In the genomic region with DNA sequence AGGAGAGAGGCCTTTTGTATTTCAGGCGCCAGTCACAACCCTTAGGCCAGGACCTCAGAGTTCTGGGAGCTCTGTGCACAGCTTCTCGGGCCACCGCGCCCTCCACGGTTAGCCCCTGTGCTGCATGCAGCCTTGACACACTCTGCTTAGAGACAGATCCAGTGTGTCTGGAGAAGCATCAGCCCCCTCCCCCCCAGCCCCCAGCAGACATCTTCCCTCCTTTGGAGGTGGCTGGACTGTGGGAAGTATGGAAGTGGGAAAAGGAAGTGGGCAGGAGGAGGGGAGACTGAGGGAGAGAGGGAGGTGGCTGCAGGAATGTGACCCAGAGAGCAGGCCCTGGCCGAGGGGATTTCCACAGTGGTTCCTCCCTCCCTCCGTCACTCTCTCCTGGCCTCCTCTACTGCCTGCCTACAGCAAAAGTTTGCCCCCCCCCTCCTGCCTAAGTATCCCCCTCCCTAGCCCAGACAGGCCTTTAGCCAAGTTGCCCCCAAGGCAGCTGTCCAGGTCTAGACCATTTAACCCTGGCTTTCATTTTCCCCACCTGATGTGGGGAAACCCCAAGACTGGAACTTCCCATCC, we compare ENCODE assay signal across 9 mouse cellular contexts. TPM values are rescaled to one million over a fixed set of nuclear protein-coding genes. Genes with fewer than 3 reads are reported as not detected.
DNase-seq lines count a peak whose midpoint lies in the region; ATAC-seq and TF ChIP-seq lines count a peak whose summit lies in the region.
"Had no signal": no experiment of that assay in that cellular context is flagged by ENCODE, and none has a peak within 500 bp of the region (broad histone marks: within the 10 kb centered on the region; RNA-seq: fewer than 3 reads in every experiment).

No protein-coding gene starts in this region.

- TF ChIP-seq EP300 in liver, postnatal 0 days (IDR thresholded peaks at IDR 0.05; ENCODE audit: low read depth), result no peak

- H3K4me3 ChIP-seq in hindbrain, embryonic 10.5 days, result peak overlapping the region; percentile 60; the same call in 1 of the 2 replicates
- H3K4me3 ChIP-seq in hindbrain, embryonic 14.5 days (replicated peaks; ENCODE audit: low read length), result no peak overlapping the region
- no peak overlapping the region for H3K4me3 ChIP-seq in embryonic facial prominence, embryonic 12.5 days
- peak overlapping the region; percentile 63 for H3K4me3 ChIP-seq in liver, postnatal 0 days (ENCODE audit: low read depth, low read length)

- peaks cover 44% of the 10 kb centered on the region for H3K4me1 ChIP-seq in hindbrain, embryonic 10.5 days (replicated peaks)
- peaks cover 4% of the 10 kb centered on the region for H3K4me1 ChIP-seq in hindbrain, embryonic 14.5 days (replicated peaks; ENCODE audit: control insufficient read depth, insufficient read depth, low read length)
- H3K4me1 ChIP-seq in embryonic facial prominence, embryonic 12.5 days, result peaks cover 14% of the 10 kb centered on the region
- H3K4me1 ChIP-seq in liver, postnatal 0 days (ENCODE audit: insufficient read depth), result peaks cover 16% of the 10 kb centered on the region

- peaks cover 42% of the 10 kb centered on the region for H3K27me3 ChIP-seq in hindbrain, embryonic 10.5 days (ENCODE audit: insufficient read depth, poor library complexity, severe bottlenecking)
- no peaks in the 10 kb centered on the region for H3K27me3 ChIP-seq in hindbrain, embryonic 14.5 days (ENCODE audit: control insufficient read depth, insufficient read depth, low read length)
- H3K27me3 ChIP-seq in embryonic facial prominence, embryonic 12.5 days, result peaks cover 18% of the 10 kb centered on the region
- H3K27me3 ChIP-seq in liver, postnatal 0 days (ENCODE audit: insufficient read depth, low read length), result peaks cover 6% of the 10 kb centered on the region; the same call in 1 of the 2 replicates

- H3K4me2 ChIP-seq in hindbrain, embryonic 14.5 days (replicated peaks), result no peak overlapping the region
- no peak overlapping the region; the same call in 1 of the 2 replicates for H3K4me2 ChIP-seq in embryonic facial prominence, embryonic 12.5 days (replicated peaks)
- H3K4me2 ChIP-seq in liver, postnatal 0 days (ENCODE audit: low read depth, low read length), result peak overlapping the region; percentile 93

- DNase-seq in hindbrain, embryonic 10.5 days (ENCODE audit: low spot score), result no peak
- no peak for DNase-seq in hindbrain, embryonic 14.5 days (ENCODE audit: low spot score)
- DNase-seq in CD4-positive helper T cell, adult 2 months (ENCODE audit: low read depth, low spot score), result peak; percentile 68
- no peak for DNase-seq in liver, postnatal 0 days
- DNase-seq in urinary bladder, adult 18-20 months (ENCODE audit: low spot score in 2 of 2), result no peak
- DNase-seq in testis, postnatal 10 days (ENCODE audit: low spot score), result no peak
- no peak for DNase-seq in retina, postnatal 1 day
- DNase-seq: right cerebral cortex, postnatal 25 days had no signal

- TF ChIP-seq CTCF in liver, postnatal 0 days (IDR thresholded peaks at IDR 0.05; ENCODE audit: low read depth), result no peak

- WGBS in hindbrain, embryonic 10.5 days, result 63% methylated on average over 7 of the region's 7 CpGs
- WGBS in hindbrain, embryonic 14.5 days, result 72% methylated on average over 7 of the region's 7 CpGs
- WGBS in embryonic facial prominence, embryonic 12.5 days, result 48% methylated on average over 7 of the region's 7 CpGs
- 54% methylated on average over 6 of the region's 7 CpGs for WGBS in liver, postnatal 0 days (ENCODE audit: insufficient replicate concordance)

- 0 out of 2 replicates have a peak overlapping the region, but pooled peaks have one; percentile 36 for H3K27ac ChIP-seq in hindbrain, embryonic 10.5 days
- H3K27ac ChIP-seq in hindbrain, embryonic 14.5 days, result no peak overlapping the region
- no peak overlapping the region for H3K27ac ChIP-seq in embryonic facial prominence, embryonic 12.5 days
- peak overlapping the region; percentile 20 for H3K27ac ChIP-seq in liver, postnatal 0 days (ENCODE audit: low read depth)

- no peak overlapping the region for H3K9ac ChIP-seq in hindbrain, embryonic 14.5 days
- peak overlapping the region; percentile 11; the same call in 1 of the 2 replicates for H3K9ac ChIP-seq in embryonic facial prominence, embryonic 12.5 days
- peak overlapping the region; percentile 65 for H3K9ac ChIP-seq in liver, postnatal 0 days (replicated peaks)

- no peaks in the 10 kb centered on the region for H3K9me3 ChIP-seq in hindbrain, embryonic 10.5 days
- H3K9me3 ChIP-seq in hindbrain, embryonic 14.5 days (ENCODE audit: control insufficient read depth, low read length), result no peaks in the 10 kb centered on the region
- H3K9me3 ChIP-seq in embryonic facial prominence, embryonic 12.5 days, result no peaks in the 10 kb centered on the region
- H3K9me3 ChIP-seq in liver, postnatal 0 days (ENCODE audit: low read length), result no peaks in the 10 kb centered on the region

- no peak for ATAC-seq in hindbrain, embryonic 14.5 days (ENCODE audit: low FRiP score)
- no peak for ATAC-seq in embryonic facial prominence, embryonic 12.5 days (ENCODE audit: insufficient number of reproducible peaks, insufficient read depth, low FRiP score, low TSS enrichment)
- ATAC-seq in liver, postnatal 0 days, result no peak

- H3K36me3 ChIP-seq in hindbrain, embryonic 10.5 days, result peaks cover 9% of the 10 kb centered on the region; the same call in 1 of the 2 replicates
- H3K36me3 ChIP-seq in hindbrain, embryonic 14.5 days (replicated peaks; ENCODE audit: control insufficient read depth, insufficient read depth), result no peaks in the 10 kb centered on the region
- no peaks in the 10 kb centered on the region for H3K36me3 ChIP-seq in embryonic facial prominence, embryonic 12.5 days
- H3K36me3 ChIP-seq in liver, postnatal 0 days (replicated peaks; ENCODE audit: insufficient read depth, low read length), result peaks cover 9% of the 10 kb centered on the region

RNA-seq across cellular contexts. Expression of a gene that starts 1.8 kb away (rescaled TPM):
- polyA plus RNA-seq in hindbrain, embryonic 10.5 days (2016; fragmentation: Nextera tagmentation; extraction: Ambion mirVana), result 8.3 and 9.7 TPM in 2 replicates
- polyA plus RNA-seq in hindbrain, embryonic 14.5 days (2014; fragmentation: Nextera tagmentation; extraction: Ambion mirVana), result 4.3 and 4.7 TPM in 2 replicates
- 6.7 and 8.3 TPM in 2 replicates for polyA plus RNA-seq in embryonic facial prominence, embryonic 12.5 days (2016; fragmentation: Nextera tagmentation; extraction: Ambion mirVana)
- polyA plus RNA-seq in liver, postnatal 0 days (2015; fragmentation: Nextera tagmentation; extraction: Ambion mirVana), result 2.8 and 3.0 TPM in 2 replicates

RNA-seq across cellular contexts. Expression of a gene that starts 6.3 kb away (rescaled TPM):
- 121 TPM in 2 replicates for polyA plus RNA-seq in hindbrain, embryonic 10.5 days (2016; fragmentation: Nextera tagmentation; extraction: Ambion mirVana)
- 83.1 and 84.2 TPM in 2 replicates for polyA plus RNA-seq in hindbrain, embryonic 14.5 days (2014; fragmentation: Nextera tagmentation; extraction: Ambion mirVana)
- 108 and 109 TPM in 2 replicates for polyA plus RNA-seq in embryonic facial prominence, embryonic 12.5 days (2016; fragmentation: Nextera tagmentation; extraction: Ambion mirVana)
- 47.7 and 47.9 TPM in 2 replicates for polyA plus RNA-seq in liver, postnatal 0 days (2015; fragmentation: Nextera tagmentation; extraction: Ambion mirVana)

RNA-seq across cellular contexts. Expression of a gene that starts 7.9 kb away (rescaled TPM):
- 7.2 and 10.6 TPM in 2 replicates for polyA plus RNA-seq in hindbrain, embryonic 10.5 days (2016; fragmentation: Nextera tagmentation; extraction: Ambion mirVana)
- 15.7 and 16.8 TPM in 2 replicates for polyA plus RNA-seq in hindbrain, embryonic 14.5 days (2014; fragmentation: Nextera tagmentation; extraction: Ambion mirVana)
- 9.2 and 11.1 TPM in 2 replicates for polyA plus RNA-seq in embryonic facial prominence, embryonic 12.5 days (2016; fragmentation: Nextera tagmentation; extraction: Ambion mirVana)
- 0.13 and 0.19 TPM in 2 replicates for polyA plus RNA-seq in liver, postnatal 0 days (2015; fragmentation: Nextera tagmentation; extraction: Ambion mirVana)

RNA-seq across cellular contexts. Expression of a gene that starts 15.7 kb away (rescaled TPM):
- polyA plus RNA-seq in hindbrain, embryonic 10.5 days (2016; fragmentation: Nextera tagmentation; extraction: Ambion mirVana), result 1,585 and 2,006 TPM in 2 replicates
- 1,324 and 1,355 TPM in 2 replicates for polyA plus RNA-seq in hindbrain, embryonic 14.5 days (2014; fragmentation: Nextera tagmentation; extraction: Ambion mirVana)
- 1,470 and 1,480 TPM in 2 replicates for polyA plus RNA-seq in embryonic facial prominence, embryonic 12.5 days (2016; fragmentation: Nextera tagmentation; extraction: Ambion mirVana)
- 419 and 445 TPM in 2 replicates for polyA plus RNA-seq in liver, postnatal 0 days (2015; fragmentation: Nextera tagmentation; extraction: Ambion mirVana)

RNA-seq across cellular contexts. Expression of a gene that starts 34.1 kb away (rescaled TPM):
- 1.7 and 3.8 TPM in 2 replicates for polyA plus RNA-seq in hindbrain, embryonic 10.5 days (2016; fragmentation: Nextera tagmentation; extraction: Ambion mirVana)
- 3.8 TPM in 2 replicates for polyA plus RNA-seq in hindbrain, embryonic 14.5 days (2014; fragmentation: Nextera tagmentation; extraction: Ambion mirVana)
- 1.4 and 1.6 TPM in 2 replicates for polyA plus RNA-seq in embryonic facial prominence, embryonic 12.5 days (2016; fragmentation: Nextera tagmentation; extraction: Ambion mirVana)
- not detected in 2 replicates for polyA plus RNA-seq in liver, postnatal 0 days (2015; fragmentation: Nextera tagmentation; extraction: Ambion mirVana)

Comparison
In these comparisons a context has a peak if more than half of its experiments do, and no peak if none do; other contexts are left out.
1. H3K27ac ChIP-seq: peak in hindbrain, embryonic 10.5 days (single experiment) and liver, postnatal 0 days (single experiment); none in hindbrain, embryonic 14.5 days (single experiment) and embryonic facial prominence, embryonic 12.5 days (single experiment).
2. H3K4me3 ChIP-seq: peak in hindbrain, embryonic 10.5 days (single experiment) and liver, postnatal 0 days (single experiment); none in hindbrain, embryonic 14.5 days (single experiment) and embryonic facial prominence, embryonic 12.5 days (single experiment).